Mouse (Mus musculus): Measurements from ENCODE around the gene Gm4707. TPM values are rescaled to one million over a fixed set of nuclear protein-coding genes. Genes with fewer than 3 reads are reported as not detected.
"Not testable (repeated sequence)": the region's sequence is repeated elsewhere in the genome, so short reads cannot be mapped to it uniquely, and the experiment has no call there.

Gm4707 gene
- polyA plus RNA-seq, 1 experiment, result 0.22 TPM

- DNase-seq, result no peak
- H3K36me3 ChIP-seq (ENCODE audit: control insufficient read depth, insufficient read depth, low read length), result peaks cover 3% of the 10 kb centered on the region; the same call in 1 of the 2 replicates
- no peaks in the 10 kb centered on the region for H3K4me1 ChIP-seq (ENCODE audit: control insufficient read depth, insufficient read depth, low read length)
- no peaks in the 10 kb centered on the region for H3K27me3 ChIP-seq (replicated peaks; ENCODE audit: control insufficient read depth, insufficient read depth, low read length)
- 90% methylated on average over 3 of the region's 3 CpGs for WGBS
- no peak overlapping the region for H3K27ac ChIP-seq (ENCODE audit: insufficient read depth, low read depth, low read length)
- H3K4me3 ChIP-seq (ENCODE audit: insufficient read depth, low read depth, low read length), result no peak overlapping the region
- TF ChIP-seq POLR2A (IDR thresholded peaks at IDR 0.05; ENCODE audit: low read depth, low read length), result no peak
- TF ChIP-seq CTCF (conservative IDR thresholded peaks at IDR 0.05; ENCODE audit: insufficient read depth, insufficient read length, low read depth, low read length), result no peak
Observed at GRCm38 (mm10) chr17:71444126-71444525, 15.6 kb downstream of the Gm4707 start.

- H3K36me3 ChIP-seq (ENCODE audit: control insufficient read depth, insufficient read depth, low read length), result peaks cover 3% of the 10 kb centered on the region; the same call in 1 of the 2 replicates
- H3K4me1 ChIP-seq (ENCODE audit: control insufficient read depth, insufficient read depth, low read length), result no peaks in the 10 kb centered on the region
- no peak overlapping the region for H3K27ac ChIP-seq (ENCODE audit: insufficient read depth, low read depth, low read length)
- WGBS, result 63% methylated on average over 6 of the region's 6 CpGs
- H3K4me3 ChIP-seq (ENCODE audit: insufficient read depth, low read depth, low read length), result no peak overlapping the region
- DNase-seq, result peak; percentile 72
- no peaks in the 10 kb centered on the region for H3K27me3 ChIP-seq (replicated peaks; ENCODE audit: control insufficient read depth, insufficient read depth, low read length)
- no peak for TF ChIP-seq CTCF (conservative IDR thresholded peaks at IDR 0.05; ENCODE audit: insufficient read depth, insufficient read length, low read depth, low read length)
- no peak for TF ChIP-seq POLR2A (IDR thresholded peaks at IDR 0.05; ENCODE audit: low read depth, low read length)
Observed at GRCm38 (mm10) chr17:71443273-71443672, 16.4 kb downstream of the Gm4707 start.

- WGBS, result 97% methylated on average over 2 of the region's 2 CpGs
Observed at GRCm38 (mm10) chr17:71422502-71422901, 37.2 kb downstream of the Gm4707 start.

GRCm38 (mm10) chr17:71419448-71419847 is 40.3 kb downstream of the Gm4707 start:
- H3K4me3 ChIP-seq (ENCODE audit: insufficient read depth, low read depth, low read length); H3K27ac ChIP-seq (ENCODE audit: insufficient read depth, low read depth, low read length); H3K27me3 ChIP-seq (replicated peaks; ENCODE audit: control insufficient read depth, insufficient read depth, low read length); H3K4me1 ChIP-seq (ENCODE audit: control insufficient read depth, insufficient read depth, low read length); DNase-seq: not testable (repeated sequence)
- WGBS, result 93% methylated on average over 5 of the region's 5 CpGs
- peaks cover 10% of the 10 kb centered on the region for H3K36me3 ChIP-seq (ENCODE audit: control insufficient read depth, insufficient read depth, low read length)

More at GRCm38 (mm10) chr17:71422502-71422901, 37.2 kb downstream of the Gm4707 start:
- not testable (repeated sequence) for DNase-seq; H3K27me3 ChIP-seq (replicated peaks; ENCODE audit: control insufficient read depth, insufficient read depth, low read length); H3K4me3 ChIP-seq (ENCODE audit: insufficient read depth, low read depth, low read length); H3K4me1 ChIP-seq (ENCODE audit: control insufficient read depth, insufficient read depth, low read length); H3K27ac ChIP-seq (ENCODE audit: insufficient read depth, low read depth, low read length)
- peaks cover 11% of the 10 kb centered on the region for H3K36me3 ChIP-seq (ENCODE audit: control insufficient read depth, insufficient read depth, low read length)

GRCm38 (mm10) chr17:71417008-71417407 is 42.7 kb downstream of the Gm4707 start:
- TF ChIP-seq POLR2A (IDR thresholded peaks at IDR 0.05; ENCODE audit: low read depth, low read length) (no peak), CTCF (conservative IDR thresholded peaks at IDR 0.05; ENCODE audit: insufficient read depth, insufficient read length, low read depth, low read length) (no peak)
- DNase-seq, result no peak
- Histone ChIP-seq H3K27ac (ENCODE audit: insufficient read depth, low read depth, low read length) (no peak overlapping the region), H3K36me3 (ENCODE audit: control insufficient read depth, insufficient read depth, low read length) (peaks cover 8% of the 10 kb centered on the region), H3K4me3 (ENCODE audit: insufficient read depth, low read depth, low read length) (no peak overlapping the region), H3K27me3 (replicated peaks; ENCODE audit: control insufficient read depth, insufficient read depth, low read length) (no peaks in the 10 kb centered on the region), H3K4me1 (ENCODE audit: control insufficient read depth, insufficient read depth, low read length) (no peaks in the 10 kb centered on the region)
- 97% methylated on average over 1 of the region's 1 CpGs for WGBS

Other genes with a start within 250 kb of the Gm4707 start
- 2.6 and 2.7 TPM in 2 replicates for gene Emilin2, start 147.9 kb downstream of the Gm4707 start, polyA plus RNA-seq (2012; rRNA removed)
- 5.6 and 6.8 TPM in 2 replicates for gene Smchd1, start 15.4 kb upstream of the Gm4707 start, polyA plus RNA-seq (2012; rRNA removed)
- 0.03 TPM in 1 of 2 replicates, not detected in the other for gene Ndc80, start 66.9 kb upstream of the Gm4707 start, polyA plus RNA-seq (2012; rRNA removed)
- 0.08 TPM in 1 of 2 replicates, not detected in the other for gene Spdya, start 92.1 kb upstream of the Gm4707 start, polyA plus RNA-seq (2012; rRNA removed)
- 5.0 and 6.5 TPM in 2 replicates for gene Wdr43, start 156.0 kb upstream of the Gm4707 start, polyA plus RNA-seq (2012; rRNA removed)
- 0.04 and 0.06 TPM in 2 replicates for gene Togaram2, start 213.3 kb upstream of the Gm4707 start, polyA plus RNA-seq (2012; rRNA removed)